Mouse (Mus musculus): ENCODE results near the gene Hipk3.

GRCm38 (mm10) chr2:104379304-104379703 is 114.9 kb downstream of the Hipk3 start:
- no peak for TF ChIP-seq CTCF (IDR thresholded peaks at IDR 0.05; ENCODE audit: low read depth)
- TF ChIP-seq EP300 (optimal IDR thresholded peaks at IDR 0.05), result no peak
